Mouse (Mus musculus): ENCODE data around the gene Celf3.

Gene Celf3

GRCm38 (mm10) chr3:94480291-94480884 is 2.3 kb downstream of the Celf3 start, which contains the start of gene Riiad1:
TSS of gene Riiad1 (minus strand) at chr3:94480341.
- DNase-seq (ENCODE audit: low spot score) = no peak

DNA sequence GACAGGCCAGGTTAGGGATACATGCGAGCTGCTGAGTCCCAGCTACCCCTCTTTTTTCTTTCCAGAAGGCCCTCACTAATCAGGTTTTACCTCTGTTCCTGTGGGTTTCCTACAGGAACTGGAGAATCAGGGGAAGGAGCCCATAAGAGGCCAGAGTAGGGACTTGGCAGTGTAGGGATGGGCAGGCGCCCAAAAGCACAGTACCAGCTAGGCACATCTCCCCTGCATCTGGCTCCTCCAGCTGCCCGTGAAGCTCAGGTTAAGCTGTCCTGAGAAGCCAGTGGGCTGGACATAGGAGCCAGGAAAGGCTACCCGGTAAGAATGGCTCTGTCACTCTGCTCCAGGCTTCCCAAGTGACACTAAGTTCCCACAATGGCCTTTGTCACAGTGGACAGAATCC is 3.3 kb downstream of the Celf3 start:
- DNase-seq (ENCODE audit: low spot score) = no peak

- DNase-seq (ENCODE audit: low spot score) = no peak
Measured at GRCm38 (mm10) chr3:94482764-94483385, 4.8 kb downstream of the Celf3 start.

DNA sequence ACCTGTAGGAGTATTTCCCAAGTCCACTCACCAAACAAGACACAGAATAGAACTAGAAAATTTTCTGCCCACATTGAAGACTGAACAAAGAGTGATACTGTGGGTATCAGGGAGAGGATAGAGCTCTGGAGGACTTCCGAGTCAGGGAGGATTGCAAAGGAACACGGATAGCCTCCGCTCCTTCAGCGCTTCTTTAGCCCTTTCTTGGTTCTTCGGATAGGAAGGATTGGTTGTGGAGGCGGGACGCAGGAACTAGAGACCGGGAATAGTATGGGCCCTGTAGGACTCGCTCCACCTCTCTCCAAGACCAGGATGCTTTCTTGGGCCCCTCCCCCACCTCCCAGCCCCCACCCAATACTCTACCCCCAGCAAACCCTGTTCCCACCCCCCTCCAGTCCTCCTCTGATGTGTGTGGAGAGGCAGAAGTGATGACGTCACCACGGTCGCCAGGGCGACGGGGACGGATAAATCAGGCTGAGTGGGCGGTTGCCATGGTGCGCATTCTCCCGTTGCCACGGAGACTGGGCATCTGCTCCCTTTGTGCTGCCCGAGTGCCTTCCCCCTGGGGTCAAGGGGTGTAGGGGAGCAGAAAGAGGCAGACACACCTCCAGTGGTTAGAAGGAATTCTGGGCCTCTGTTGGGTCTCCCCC is 5.8 kb downstream of the Celf3 start:
- no peak for DNase-seq (ENCODE audit: low spot score)

GRCm38 (mm10) chr3:94485922-94486321 is 7.8 kb downstream of the Celf3 start:
- no peak for DNase-seq (ENCODE audit: low spot score)

- DNase-seq (ENCODE audit: low spot score) = no peak
Measured at GRCm38 (mm10) chr3:94487581-94487980, 9.5 kb downstream of the Celf3 start.

DNA sequence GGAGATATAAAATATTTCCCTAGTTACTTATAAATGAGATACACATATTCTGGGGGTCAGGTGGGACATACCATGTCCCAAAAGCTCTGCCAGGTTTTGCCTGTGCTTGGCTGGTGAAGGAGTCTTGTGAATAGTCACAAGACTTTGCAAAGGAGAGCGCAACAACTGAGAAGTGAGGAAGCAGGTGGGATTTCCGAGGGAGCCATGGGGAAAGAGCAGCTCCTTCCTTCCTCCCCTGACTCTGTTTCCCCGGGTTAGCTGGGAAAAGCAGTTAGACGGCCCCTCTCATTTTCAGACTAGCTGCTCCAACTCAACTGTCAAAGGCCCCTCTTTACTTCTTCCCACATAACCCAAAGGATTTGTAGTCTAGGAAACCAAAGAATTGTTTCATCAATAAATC is 19.1 kb downstream of the Celf3 start:
- DNase-seq (ENCODE audit: low spot score) = no peak

- DNase-seq (ENCODE audit: low spot score) = no peak
Measured at GRCm38 (mm10) chr3:94502243-94502642, 24.1 kb downstream of the Celf3 start.

- DNase-seq (ENCODE audit: low spot score) = no peak
Measured at GRCm38 (mm10) chr3:94506664-94507063, 28.6 kb downstream of the Celf3 start.

GRCm38 (mm10) chr3:94526731-94527130 is 48.6 kb downstream of the Celf3 start:
- no peak for DNase-seq (ENCODE audit: low spot score)

DNA sequence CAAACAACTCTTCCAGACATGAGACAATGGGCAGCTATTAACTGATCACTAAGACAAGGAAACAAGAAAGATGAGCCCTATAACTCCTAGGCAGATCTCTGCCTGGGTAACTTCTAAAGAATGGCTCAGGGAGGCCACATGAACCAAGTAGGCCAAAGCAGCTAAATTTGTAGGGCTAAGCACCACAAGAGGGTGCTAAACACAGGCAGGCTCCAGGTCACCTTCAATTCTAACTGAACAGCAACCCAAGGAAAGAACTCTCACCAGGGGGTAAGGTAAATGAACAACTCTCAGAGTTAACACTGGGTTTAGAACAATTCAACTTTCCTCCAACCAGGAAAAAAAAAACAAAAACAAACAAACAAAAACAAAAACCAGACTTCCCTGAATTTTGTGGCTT is 55.9 kb downstream of the Celf3 start:
- no peak for DNase-seq (ENCODE audit: low spot score)

DNA sequence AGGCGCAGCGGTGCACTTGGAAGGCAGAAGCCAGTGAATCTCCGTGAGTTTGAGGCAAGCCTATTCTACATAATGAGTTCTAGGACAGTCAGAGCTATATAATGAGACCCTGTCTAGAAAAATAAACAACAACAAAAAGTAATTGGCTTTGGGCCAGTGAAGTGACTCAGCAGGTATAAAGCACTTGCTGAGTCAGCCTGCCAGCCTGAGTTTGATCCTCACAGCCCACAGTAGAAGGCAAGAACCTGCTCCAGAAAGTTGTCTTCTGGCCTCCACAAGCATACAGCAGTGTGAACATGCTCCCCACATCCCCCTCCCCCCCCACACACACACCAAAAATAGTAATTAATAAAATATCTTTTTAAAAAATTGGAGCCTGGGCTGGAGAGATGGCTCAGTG is 59.1 kb downstream of the Celf3 start:
- no peak for DNase-seq (ENCODE audit: low spot score)
